Mouse (Mus musculus) small intestine, adult 2 months (tissue): ENCODE results near the gene Mepe. TPM values are rescaled to one million over a fixed set of nuclear protein-coding genes. Genes with fewer than 3 reads are reported as not detected.
A peak's percentile ranks its signal among the peaks of the same experiment; 100 is the strongest.

Experiments used
- H3K27ac ChIP-seq: fragments of 200-500 bp; 2 replicates; pipeline ENCODE4 v1.5.1; 2012; ENCODE audit warnings: low read depth, low read length, control low read depth, inconsistent platforms; ENCODE audit not compliant: insufficient read depth
- H3K27me3 ChIP-seq: fragments of 200-500 bp; 2 replicates; pipeline ENCODE4 v1.6.1; 2012; ENCODE audit warnings: mild to moderate bottlenecking, moderate library complexity, low read length, inconsistent platforms; ENCODE audit not compliant: control insufficient read depth, insufficient read depth
- H3K36me3 ChIP-seq: fragments of 200-500 bp; 2 replicates; pipeline ENCODE4 v1.6.1; 2012; ENCODE audit warnings: mild to moderate bottlenecking, low read length, control low read depth, inconsistent platforms; ENCODE audit not compliant: control insufficient read depth, insufficient read depth
- H3K4me1 ChIP-seq: fragments of 200-500 bp; 2 replicates; pipeline ENCODE4 v1.6.1; 2012; ENCODE audit warnings: low read length, inconsistent platforms, mixed read lengths; ENCODE audit not compliant: control insufficient read depth, insufficient read depth, insufficient read length
- H3K4me3 ChIP-seq: fragments of 200-500 bp; 2 replicates; pipeline ENCODE4 v1.5.1; 2012; ENCODE audit warnings: low read depth, mild to moderate bottlenecking, control low read depth, inconsistent platforms, low read length, moderate library complexity
- CTCF ChIP-seq: fragments of 200-500 bp; IDR thresholded peaks from 2 replicates; pipeline ENCODE4 v1.5.1; 2012; ENCODE audit warnings: low read depth, mild to moderate bottlenecking, control low read depth, inconsistent platforms, low read length, moderate library complexity, mixed read lengths; ENCODE audit not compliant: insufficient replicate concordance, insufficient read length; ENCODE audit errors: extremely low read depth
- POLR2A ChIP-seq: fragments of 200-500 bp; IDR thresholded peaks from 2 replicates; pipeline ENCODE4 v1.6.1; 2012; ENCODE audit warnings: low read depth, mild to moderate bottlenecking, control low read depth, inconsistent platforms, low read length, moderate library complexity
- WGBS: fragments of 180-500 bp; shearing (Covaris S2); methylation state at CpG from one replicate; pipeline ENCODE4 v1.1.7; 2018; 5-methylcytosine and 5-hydroxymethylcytosine counted together
- polyA plus RNA-seq: library from polyadenylated mRNA; depleted of rRNA; stranded (reverse); fragments of >200 nt; gene quantifications from 2 replicates; pipeline ENCODE4 v1.2.3, GENCODE M21; 2012

The Mepe gene
- polyA plus RNA-seq, 1 experiment, result not detected

- Histone ChIP-seq H3K4me1 (no peaks in the 10 kb centered on the region), H3K27me3 (no peaks in the 10 kb centered on the region; the same call in 1 of the 2 replicates), H3K36me3 (no peaks in the 10 kb centered on the region), H3K27ac (no peak overlapping the region), H3K4me3 (no peak overlapping the region)
- 65% methylated on average over 5 of the region's 5 CpGs for WGBS
- TF ChIP-seq CTCF (no peak), POLR2A (no peak)
These were observed 10.8 kb downstream of the Mepe start for GRCm38 (mm10) chr5:104335962-104336361.

GRCm38 (mm10) chr5:104337491-104337890 lies 12.4 kb downstream of the Mepe start:
- H3K27me3 ChIP-seq, result no peaks in the 10 kb centered on the region; the same call in 1 of the 2 replicates
- no peaks in the 10 kb centered on the region for H3K4me1 ChIP-seq
- no peak overlapping the region for H3K4me3 ChIP-seq
- no peak overlapping the region for H3K27ac ChIP-seq
- no peaks in the 10 kb centered on the region for H3K36me3 ChIP-seq
- 76% methylated on average over 4 of the region's 4 CpGs for WGBS
- TF ChIP-seq POLR2A, result no peak
- no peak for TF ChIP-seq CTCF

GRCm38 (mm10) chr5:104339009-104339408 lies 13.9 kb downstream of the Mepe start:
- Histone ChIP-seq H3K27ac (no peak overlapping the region), H3K36me3 (no peaks in the 10 kb centered on the region), H3K4me1 (no peaks in the 10 kb centered on the region), H3K4me3 (no peak overlapping the region), H3K27me3 (no peaks in the 10 kb centered on the region; the same call in 1 of the 2 replicates)
- WGBS, result 84% methylated on average over 5 of the region's 5 CpGs
- no peak for TF ChIP-seq CTCF
- TF ChIP-seq POLR2A, result no peak

- TF ChIP-seq CTCF (peak; percentile 40; the same call in 1 of the 2 replicates), POLR2A (no peak)
- 17% methylated on average over 14 of the region's 14 CpGs for WGBS
- Histone ChIP-seq H3K27me3 (no peaks in the 10 kb centered on the region; the same call in 1 of the 2 replicates), H3K4me3 (no peak overlapping the region), H3K4me1 (no peaks in the 10 kb centered on the region), H3K27ac (no peak overlapping the region), H3K36me3 (no peaks in the 10 kb centered on the region)
These were observed 14.8 kb downstream of the Mepe start for GRCm38 (mm10) chr5:104339706-104340512.

GRCm38 (mm10) chr5:104340513-104340829 lies 15.3 kb downstream of the Mepe start:
- H3K4me1 ChIP-seq, result no peaks in the 10 kb centered on the region
- no peak overlapping the region for H3K4me3 ChIP-seq
- H3K27me3 ChIP-seq, result no peaks in the 10 kb centered on the region; the same call in 1 of the 2 replicates
- H3K36me3 ChIP-seq, result no peaks in the 10 kb centered on the region
- 86% methylated on average over 4 of the region's 4 CpGs for WGBS
- no peak for TF ChIP-seq POLR2A
- TF ChIP-seq CTCF, result no peak
- H3K27ac ChIP-seq, result no peak overlapping the region

GRCm38 (mm10) chr5:104342881-104343280 lies 17.8 kb downstream of the Mepe start:
- Histone ChIP-seq H3K27ac (no peak overlapping the region), H3K4me3 (no peak overlapping the region), H3K4me1 (no peaks in the 10 kb centered on the region), H3K27me3 (no peaks in the 10 kb centered on the region), H3K36me3 (no peaks in the 10 kb centered on the region)
- no peak for TF ChIP-seq CTCF
- no peak for TF ChIP-seq POLR2A
- WGBS, result 31% methylated on average over 6 of the region's 6 CpGs

- Histone ChIP-seq H3K4me1 (no peaks in the 10 kb centered on the region), H3K27ac (no peak overlapping the region), H3K4me3 (no peak overlapping the region), H3K36me3 (no peaks in the 10 kb centered on the region), H3K27me3 (no peaks in the 10 kb centered on the region)
- 74% methylated on average over 9 of the region's 9 CpGs for WGBS
- TF ChIP-seq CTCF (peak; percentile 32; the same call in 1 of the 2 replicates), POLR2A (no peak)
These were observed 19.6 kb downstream of the Mepe start for GRCm38 (mm10) chr5:104344526-104345240.
